Mouse (Mus musculus) testis, adult 2 months (tissue): Measurements from ENCODE around the gene Rplp0.

Experiments used
- CTCF ChIP-seq: fragments of 200-500 bp; IDR thresholded peaks from 2 replicates; pipeline ENCODE4 v1.5.1; 2012; ENCODE audit warnings: low read depth, mild to moderate bottlenecking, inconsistent platforms, low read length, moderate library complexity; ENCODE audit not compliant: control insufficient read depth, insufficient read depth, insufficient replicate concordance
- POLR2A ChIP-seq: fragments of 200-500 bp; IDR thresholded peaks from 2 replicates; pipeline ENCODE4 v1.6.1; 2012; ENCODE audit warnings: low read depth, mild to moderate bottlenecking, inconsistent platforms, low read length, moderate library complexity; ENCODE audit not compliant: control insufficient read depth

DNA sequence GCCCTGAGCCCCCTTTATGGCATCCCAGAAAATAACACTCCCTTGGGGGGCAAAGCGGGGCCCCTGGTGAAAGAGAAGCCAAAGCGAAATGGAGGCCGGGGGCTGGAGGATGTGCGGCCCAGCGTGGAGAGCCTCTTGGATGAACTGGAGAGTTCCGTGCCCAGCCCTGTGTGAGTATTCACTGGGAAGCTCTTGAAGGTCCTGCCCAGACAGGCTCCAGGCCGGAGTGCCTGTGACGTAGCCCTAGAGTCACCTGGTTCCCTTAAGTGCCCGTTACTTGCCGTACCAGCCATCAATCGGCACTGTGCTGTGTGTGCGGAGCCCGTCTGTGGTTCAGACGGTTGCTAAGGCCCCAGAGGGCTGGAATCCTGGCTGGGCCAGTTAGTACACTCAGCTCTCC lies 13.6 kb upstream of the Rplp0 start:
- no peak for TF ChIP-seq CTCF
- no peak for TF ChIP-seq POLR2A
